Mouse (Mus musculus) small intestine, adult 2 months (tissue): ENCODE measurements around the gene Il23r. TPM values are rescaled to one million over a fixed set of nuclear protein-coding genes. Genes with fewer than 3 reads are reported as not detected.

Experiments
- H3K27ac ChIP-seq: fragments of 200-500 bp; 2 replicates; pipeline ENCODE4 v1.5.1; 2012; ENCODE audit warnings: low read depth, low read length, control low read depth, inconsistent platforms; ENCODE audit not compliant: insufficient read depth
- H3K27me3 ChIP-seq: fragments of 200-500 bp; 2 replicates; pipeline ENCODE4 v1.6.1; 2012; ENCODE audit warnings: mild to moderate bottlenecking, moderate library complexity, low read length, inconsistent platforms; ENCODE audit not compliant: control insufficient read depth, insufficient read depth
- H3K36me3 ChIP-seq: fragments of 200-500 bp; 2 replicates; pipeline ENCODE4 v1.6.1; 2012; ENCODE audit warnings: mild to moderate bottlenecking, low read length, control low read depth, inconsistent platforms; ENCODE audit not compliant: control insufficient read depth, insufficient read depth
- H3K4me1 ChIP-seq: fragments of 200-500 bp; 2 replicates; pipeline ENCODE4 v1.6.1; 2012; ENCODE audit warnings: low read length, inconsistent platforms, mixed read lengths; ENCODE audit not compliant: control insufficient read depth, insufficient read depth, insufficient read length
- H3K4me3 ChIP-seq: fragments of 200-500 bp; 2 replicates; pipeline ENCODE4 v1.5.1; 2012; ENCODE audit warnings: low read depth, mild to moderate bottlenecking, control low read depth, inconsistent platforms, low read length, moderate library complexity
- CTCF ChIP-seq: fragments of 200-500 bp; IDR thresholded peaks from 2 replicates; pipeline ENCODE4 v1.5.1; 2012; ENCODE audit warnings: low read depth, mild to moderate bottlenecking, control low read depth, inconsistent platforms, low read length, moderate library complexity, mixed read lengths; ENCODE audit not compliant: insufficient replicate concordance, insufficient read length; ENCODE audit errors: extremely low read depth
- POLR2A ChIP-seq: fragments of 200-500 bp; IDR thresholded peaks from 2 replicates; pipeline ENCODE4 v1.6.1; 2012; ENCODE audit warnings: low read depth, mild to moderate bottlenecking, control low read depth, inconsistent platforms, low read length, moderate library complexity
- WGBS: fragments of 180-500 bp; shearing (Covaris S2); methylation state at CpG from one replicate; pipeline ENCODE4 v1.1.7; 2018; 5-methylcytosine and 5-hydroxymethylcytosine counted together
- polyA plus RNA-seq: library from polyadenylated mRNA; depleted of rRNA; stranded (reverse); fragments of >200 nt; gene quantifications from 2 replicates; pipeline ENCODE4 v1.2.3, GENCODE M21; 2012; rRNA removed

The Il23r gene
- polyA plus RNA-seq: 0.04 TPM in 1 of 2 replicates, not detected in the other

- no peak within 1 kb of the TSS for H3K27ac ChIP-seq
- H3K36me3 ChIP-seq: no peaks in the 10 kb centered on the region
- no peak for TF ChIP-seq CTCF
- TF ChIP-seq POLR2A: no peak
- no peak within 1 kb of the TSS for H3K4me3 ChIP-seq
- H3K27me3 ChIP-seq: no peaks in the 10 kb centered on the region
- no peaks in the 10 kb centered on the region for H3K4me1 ChIP-seq
- WGBS: 67% methylated on average over 2 of the region's 2 CpGs
Measured at GRCm38 (mm10) chr6:67491755-67492154, at the start of gene Il23r. Gene Il23r, minus strand, starts transcription at chr6:67491855.

- H3K4me1 ChIP-seq: 0 out of 2 replicates have a peak, but pooled peaks cover 2% of the 10 kb centered on the region
- peak within 1 kb of the TSS; percentile 34 for H3K4me3 ChIP-seq
- H3K36me3 ChIP-seq: no peaks in the 10 kb centered on the region
- H3K27me3 ChIP-seq: peaks cover 17% of the 10 kb centered on the region
- H3K27ac ChIP-seq: no peak within 1 kb of the TSS
- TF ChIP-seq POLR2A (no peak), CTCF (no peak)
- 10% methylated on average over 8 of the region's 8 CpGs for WGBS
Measured at GRCm38 (mm10) chr6:67535777-67536054, 44.1 kb upstream of the Il23r start, which contains the start of gene Tacstd2. Gene Tacstd2, minus strand, starts transcription at chr6:67535796.

DNA sequence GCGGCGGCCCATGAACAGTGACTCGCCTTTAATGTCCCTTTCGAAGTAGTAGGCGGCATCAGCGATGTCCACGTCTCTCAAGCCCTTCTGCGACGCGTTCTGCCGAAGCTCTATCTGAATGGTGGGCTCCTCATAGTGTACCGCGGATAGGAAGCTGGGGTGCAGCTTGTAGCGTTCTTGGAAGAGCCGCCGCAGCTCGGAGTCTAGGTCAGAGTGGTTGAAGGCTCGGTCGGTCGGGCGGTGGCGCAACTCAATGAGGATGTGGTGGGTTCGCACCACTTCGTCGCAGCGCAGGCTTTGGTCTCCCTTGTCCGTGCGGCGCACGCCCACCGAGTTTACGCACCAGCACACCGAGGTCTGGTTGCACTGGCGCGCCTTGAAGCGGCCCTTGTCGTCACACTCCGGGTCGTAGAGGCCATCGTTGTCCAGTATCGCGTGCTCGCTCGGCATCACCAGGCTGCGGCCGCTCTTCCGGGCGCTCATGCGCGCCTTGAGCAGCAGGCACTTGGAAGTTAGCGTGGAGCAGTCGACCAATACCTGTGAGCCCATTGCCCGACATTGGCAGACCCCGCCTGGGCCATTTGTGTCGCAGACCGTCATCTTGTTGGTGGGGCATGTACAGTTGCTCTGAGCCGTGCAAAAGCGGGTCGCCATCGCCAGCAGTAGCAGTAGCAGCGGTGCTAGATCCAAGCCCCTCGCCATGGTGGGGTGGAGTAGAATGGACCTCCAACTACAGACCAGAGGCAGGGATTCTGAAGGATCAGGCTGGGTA lies 43.5 kb upstream of the Il23r start:
- Histone ChIP-seq H3K4me1 (0 out of 2 replicates have a peak, but pooled peaks cover 2% of the 10 kb centered on the region), H3K4me3 (peak overlapping the region; percentile 34), H3K27ac (no peak overlapping the region), H3K27me3 (peaks cover 17% of the 10 kb centered on the region), H3K36me3 (no peaks in the 10 kb centered on the region)
- TF ChIP-seq CTCF: no peak
- TF ChIP-seq POLR2A: no peak
- 3% methylated on average over 62 of the region's 62 CpGs for WGBS

GRCm38 (mm10) chr6:67534191-67535004 lies 42.7 kb upstream of the Il23r start:
- Histone ChIP-seq H3K4me3 (peak overlapping the region; percentile 34), H3K4me1 (0 out of 2 replicates have a peak, but pooled peaks cover 2% of the 10 kb centered on the region), H3K36me3 (no peaks in the 10 kb centered on the region), H3K27me3 (peaks cover 17% of the 10 kb centered on the region), H3K27ac (no peak overlapping the region)
- TF ChIP-seq CTCF (no peak), POLR2A (no peak)
- 18% methylated on average over 31 of the region's 31 CpGs for WGBS

- Histone ChIP-seq H3K4me1 (0 out of 2 replicates have a peak, but pooled peaks cover 2% of the 10 kb centered on the region), H3K27ac (no peak overlapping the region), H3K27me3 (peaks cover 17% of the 10 kb centered on the region), H3K4me3 (peak overlapping the region; percentile 5; the same call in 1 of the 2 replicates), H3K36me3 (no peaks in the 10 kb centered on the region)
- WGBS: 12% methylated on average over 29 of the region's 29 CpGs
- TF ChIP-seq CTCF (no peak), POLR2A (no peak)
Measured at GRCm38 (mm10) chr6:67532665-67533440, 41.2 kb upstream of the Il23r start.

DNA sequence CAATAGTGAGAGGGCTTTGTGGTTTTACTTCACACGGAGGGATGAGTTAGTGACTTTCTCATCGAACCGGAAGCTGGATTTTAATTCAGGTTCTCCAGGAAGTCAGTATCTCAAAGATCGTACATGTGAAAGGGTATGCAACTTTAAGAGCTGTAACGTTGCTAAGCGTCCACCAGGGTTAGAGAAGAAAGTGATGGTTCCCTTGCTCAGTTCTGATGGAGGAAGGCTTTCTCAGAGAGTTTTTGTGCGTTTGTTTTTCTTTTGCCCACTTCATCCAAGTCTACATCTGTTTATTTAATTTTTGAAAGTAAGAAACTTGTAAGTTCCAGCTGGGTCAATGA lies 40.1 kb upstream of the Il23r start:
- H3K4me3 ChIP-seq: no peak overlapping the region
- H3K27me3 ChIP-seq: peaks cover 17% of the 10 kb centered on the region
- 67% methylated on average over 7 of the region's 7 CpGs for WGBS
- no peaks in the 10 kb centered on the region for H3K36me3 ChIP-seq
- 0 out of 2 replicates have a peak, but pooled peaks cover 2% of the 10 kb centered on the region for H3K4me1 ChIP-seq
- TF ChIP-seq CTCF (no peak), POLR2A (no peak)
- no peak overlapping the region for H3K27ac ChIP-seq
